Mouse (Mus musculus) left cerebral cortex, postnatal 14 days (tissue): ENCODE data around the gene Gm19668. TPM values are rescaled to one million over a fixed set of nuclear protein-coding genes. Genes with fewer than 3 reads are reported as not detected.
A peak's percentile ranks its signal among the peaks of the same experiment; 100 is the strongest.
"Not testable (repeated sequence)": the region's sequence is repeated elsewhere in the genome, so short reads cannot be mapped to it uniquely, and the experiment has no call there.

ENCODE experiments used
- DNase-seq, 2 experiments: peaks; one replicate each; pipeline ENCODE4 v3.0.0; 2021 to 2022; ENCODE audit warnings: low spot score in 2 of 2, mixed read lengths in 1 of 2
- intact Hi-C: fragments of 180-260 bp; cut with DNase I; formaldehyde crosslinking; loops from one replicate; pipeline ENCODE4 v1.15.1; 2025
- long read RNA-seq, 2 experiments: library from polyadenylated mRNA; stranded (forward); transcript quantifications; one replicate each; pipeline ENCODE4 v2.0.0; 2021
- total RNA-seq, 2 experiments: library from RNA; stranded (reverse); gene quantifications; 2 replicates each; pipeline ENCODE4 v1.2.3; 2021

Gm19668 gene
- total RNA-seq, result not detected
- long read RNA-seq, experiment 1, result 0 reads
- long read RNA-seq, experiment 2, result 0 reads

DNA sequence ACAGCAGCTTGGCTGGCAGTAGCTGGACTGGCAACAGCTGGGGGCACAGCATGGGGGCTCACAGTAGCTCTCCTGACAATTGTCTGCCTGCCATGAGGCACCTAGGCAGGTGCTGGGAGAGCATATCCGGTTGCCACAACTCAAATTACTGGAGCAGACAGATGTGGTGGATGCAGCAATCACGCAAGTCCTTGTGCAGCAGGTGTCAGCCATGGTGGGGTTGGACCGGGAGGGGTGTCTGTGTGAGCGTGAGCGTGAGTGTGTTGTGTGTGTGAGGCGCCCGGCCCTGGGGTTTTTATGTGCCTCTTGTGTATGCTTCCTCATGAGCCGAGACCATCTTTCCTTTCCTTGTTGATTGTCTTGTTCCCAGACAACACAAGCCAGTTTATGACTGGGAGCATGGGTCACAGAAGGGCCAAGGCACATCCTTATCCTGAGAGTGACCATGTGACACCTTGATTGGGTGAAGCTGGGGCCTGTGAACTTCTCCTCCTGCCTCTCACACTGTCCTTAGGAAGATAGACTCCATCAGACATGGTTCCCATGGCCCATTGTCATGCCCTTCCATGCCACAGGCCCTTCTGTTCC lies at the start of gene Gm19668:
TSS of gene Gm19668 (minus strand) at position 213 of the 588 bp plus-strand sequence.
- intact Hi-C loops, result no loop called here
- no peak for DNase-seq

DNA sequence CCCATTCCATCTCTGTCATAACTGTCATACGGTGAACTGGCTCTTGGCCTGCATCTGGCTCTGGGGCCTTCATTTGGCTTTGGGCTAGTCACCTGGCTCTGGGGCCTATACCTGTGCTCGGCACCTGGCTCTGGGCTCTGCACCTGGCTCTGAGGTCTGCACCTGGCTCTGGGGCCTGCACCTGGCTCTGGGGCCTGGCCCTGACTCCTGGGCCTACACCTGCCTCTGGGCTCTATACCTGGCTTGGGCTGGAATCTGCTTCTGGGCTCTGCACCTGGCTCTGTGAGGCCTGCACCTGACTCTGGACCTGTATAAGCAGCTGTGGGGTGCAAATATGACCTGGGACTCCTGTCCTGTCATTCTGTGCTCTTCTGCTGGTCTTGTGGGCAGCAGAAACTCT lies 48.6 kb upstream of the Gm19668 start:
- intact Hi-C loops, result no loop called here
- DNase-seq, result no peak

DNA sequence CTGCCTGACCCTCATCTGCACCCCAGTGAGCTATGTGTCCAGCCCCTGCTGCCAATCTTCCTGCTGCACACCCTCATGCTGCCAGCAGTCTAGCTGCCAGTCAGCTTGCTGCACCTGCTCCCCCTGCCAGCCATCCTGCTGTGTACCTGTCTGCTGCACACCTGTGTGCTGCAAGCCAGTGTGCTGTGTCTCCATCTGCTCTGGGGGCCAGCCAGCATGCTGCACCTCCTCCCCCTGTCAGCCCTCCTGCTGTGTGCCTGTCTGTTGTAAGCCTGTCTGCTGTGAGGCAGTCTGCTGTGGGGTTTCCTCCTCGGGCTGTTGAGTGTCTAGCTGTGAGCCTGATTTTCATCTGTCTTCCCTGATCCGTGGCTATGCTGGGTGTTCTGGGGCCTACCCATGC lies 48.0 kb upstream of the Gm19668 start:
- intact Hi-C loops, result no loop called here
- no peak for DNase-seq

DNA sequence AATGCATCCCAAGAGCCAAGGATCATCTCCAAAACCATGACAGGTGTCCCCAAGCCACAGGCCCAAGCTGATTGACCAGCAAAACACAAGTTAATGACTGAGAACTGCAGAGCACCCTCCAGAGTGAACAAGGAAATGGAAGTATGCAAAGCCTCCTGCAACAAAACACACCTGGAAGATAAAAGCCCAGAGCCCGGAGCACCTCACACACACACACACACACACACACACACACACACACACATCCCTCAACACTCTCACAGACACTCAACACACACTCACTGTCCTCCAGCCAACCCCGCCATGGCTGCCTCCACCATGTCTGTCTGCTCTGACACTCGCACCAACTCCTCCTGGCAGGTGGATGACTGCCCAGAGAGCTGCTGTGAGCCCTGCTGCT lies 47.6 kb upstream of the Gm19668 start, which contains the start of gene Gm36176:
TSS of gene Gm36176 (plus strand) at position 301 of the 400 bp plus-strand sequence.
- intact Hi-C loops, result no loop called here
- DNase-seq, result no peak

- DNase-seq, result no peak
- intact Hi-C loops, result no loop called here
Measured at GRCm38 (mm10) chr10:77839006-77839405, 40.1 kb upstream of the Gm19668 start.

DNA sequence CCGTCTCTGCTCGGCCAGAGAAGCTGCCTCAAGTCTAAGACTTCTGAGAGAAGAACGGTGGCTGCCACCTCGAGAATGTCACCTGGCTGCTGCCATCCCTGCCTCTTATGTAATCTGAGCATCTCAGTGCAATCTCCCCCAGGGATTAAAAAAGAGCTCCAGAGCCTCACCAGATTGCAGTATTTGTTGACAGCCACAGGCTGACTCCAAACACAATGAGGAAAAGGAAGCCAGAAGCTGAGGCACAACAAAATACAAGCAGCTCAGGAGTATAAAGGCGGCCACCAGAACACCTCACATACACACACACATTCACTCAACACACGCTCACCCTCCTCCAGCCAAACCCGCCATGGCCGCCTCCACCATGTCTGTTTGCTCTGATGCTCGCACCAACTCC lies 36.7 kb upstream of the Gm19668 start, which contains the start of gene Krtap10-10:
TSS of gene Krtap10-10 (plus strand) at position 301 of the 400 bp plus-strand sequence.
- intact Hi-C loops, result no loop called here
- no peak for DNase-seq

GRCm38 (mm10) chr10:77826951-77827350 lies 28.0 kb upstream of the Gm19668 start, which contains the start of gene Krtap10-4:
Gene Krtap10-4, minus strand, starts transcription at chr10:77827095.
- DNase-seq, result no peak
- intact Hi-C loops, result no loop called here

GRCm38 (mm10) chr10:77819203-77819602 lies 20.3 kb upstream of the Gm19668 start:
- DNase-seq, result no peak
- intact Hi-C loops, result no loop called here

- DNase-seq, result no peak
- intact Hi-C loops, result no loop called here
Measured at GRCm38 (mm10) chr10:77818523-77818922, 19.6 kb upstream of the Gm19668 start.

DNA sequence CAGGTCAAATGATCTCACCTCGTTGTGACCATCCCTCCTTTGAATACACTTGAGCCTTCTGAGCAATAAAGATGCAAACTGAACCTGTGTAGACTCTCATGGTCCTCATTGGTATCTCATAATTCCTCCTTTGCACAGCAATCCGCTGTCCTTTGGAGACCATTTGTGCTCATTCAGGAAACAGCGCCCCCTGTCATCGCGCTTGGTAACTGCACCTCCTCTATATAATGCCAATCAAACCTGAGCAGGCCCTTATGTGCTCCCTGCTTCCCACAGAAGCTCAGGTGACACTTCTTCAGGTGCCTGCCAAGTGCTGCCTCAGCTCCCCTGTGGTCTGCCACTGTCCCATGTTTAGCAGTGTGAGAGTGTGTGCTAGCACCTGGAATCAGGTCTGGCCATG lies 16.6 kb upstream of the Gm19668 start:
- DNase-seq, result peak in 1 of 2 experiments; percentile 36
- intact Hi-C loops, result no loop called here

DNA sequence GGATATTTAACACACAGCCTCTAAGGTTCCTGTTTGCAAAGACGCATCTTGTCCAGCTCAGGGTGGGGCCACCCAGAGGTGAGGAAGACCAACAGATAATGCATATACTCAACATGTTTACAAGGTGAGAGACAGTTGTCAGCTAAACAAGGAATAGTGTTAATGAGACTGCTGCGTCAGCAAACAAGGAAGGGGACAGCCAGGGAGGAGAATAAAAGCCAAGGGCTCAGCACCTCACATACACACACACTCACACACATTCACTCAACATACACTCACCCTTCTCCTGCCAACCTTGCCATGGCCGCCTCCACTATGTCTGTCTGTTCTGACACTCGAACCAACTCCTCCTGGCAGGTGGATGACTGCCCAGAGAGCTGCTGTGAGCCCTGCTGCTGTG lies 15.4 kb upstream of the Gm19668 start, which contains the start of gene Gm2696:
TSS of gene Gm2696 (plus strand) at position 301 of the 400 bp plus-strand sequence.
- intact Hi-C loops, result no loop called here
- no peak for DNase-seq

DNA sequence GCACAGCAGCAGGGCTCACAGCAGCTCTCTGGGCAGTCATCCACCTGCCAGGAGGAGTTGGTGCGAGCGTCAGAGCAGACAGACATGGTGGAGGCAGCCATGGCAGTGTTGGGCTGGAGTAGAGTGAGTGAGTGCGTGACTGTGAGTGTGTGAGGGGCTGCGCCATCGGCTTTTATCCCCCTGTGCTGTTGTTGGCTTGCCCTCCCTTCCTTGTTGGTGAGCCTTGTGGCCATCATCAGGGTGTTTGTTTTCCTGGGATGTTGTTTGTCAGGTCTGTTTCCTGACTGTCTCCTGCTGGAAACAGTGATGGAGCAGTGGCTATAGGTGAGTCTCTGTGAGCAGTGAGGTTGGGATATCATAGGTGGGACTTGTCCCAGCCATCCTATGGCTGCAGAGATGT lies 12.8 kb upstream of the Gm19668 start, which contains the start of gene Gm9507:
TSS of gene Gm9507 (minus strand) at position 101 of the 400 bp plus-strand sequence.
- intact Hi-C loops, result no loop called here
- no peak for DNase-seq

DNA sequence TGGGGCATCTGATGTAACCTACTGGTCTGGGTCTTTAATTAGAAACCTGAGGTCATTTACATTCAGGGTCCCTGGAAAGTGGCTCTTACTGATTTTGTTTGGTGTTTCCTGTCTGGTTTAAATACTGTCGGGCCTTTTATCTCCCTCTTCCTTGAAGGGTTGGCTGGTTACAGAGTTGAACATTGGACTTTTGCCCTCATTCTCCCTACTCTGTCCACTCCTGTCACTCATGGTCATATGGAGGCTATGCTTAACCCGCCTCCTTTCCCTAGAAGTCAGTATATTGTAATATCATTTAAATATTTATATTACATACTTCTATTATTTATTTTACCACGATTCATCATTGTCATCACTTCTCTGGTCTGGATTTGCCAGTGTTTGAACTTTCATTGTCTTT lies 5.2 kb upstream of the Gm19668 start:
- intact Hi-C loops, result no loop called here
- DNase-seq, result no peak

DNA sequence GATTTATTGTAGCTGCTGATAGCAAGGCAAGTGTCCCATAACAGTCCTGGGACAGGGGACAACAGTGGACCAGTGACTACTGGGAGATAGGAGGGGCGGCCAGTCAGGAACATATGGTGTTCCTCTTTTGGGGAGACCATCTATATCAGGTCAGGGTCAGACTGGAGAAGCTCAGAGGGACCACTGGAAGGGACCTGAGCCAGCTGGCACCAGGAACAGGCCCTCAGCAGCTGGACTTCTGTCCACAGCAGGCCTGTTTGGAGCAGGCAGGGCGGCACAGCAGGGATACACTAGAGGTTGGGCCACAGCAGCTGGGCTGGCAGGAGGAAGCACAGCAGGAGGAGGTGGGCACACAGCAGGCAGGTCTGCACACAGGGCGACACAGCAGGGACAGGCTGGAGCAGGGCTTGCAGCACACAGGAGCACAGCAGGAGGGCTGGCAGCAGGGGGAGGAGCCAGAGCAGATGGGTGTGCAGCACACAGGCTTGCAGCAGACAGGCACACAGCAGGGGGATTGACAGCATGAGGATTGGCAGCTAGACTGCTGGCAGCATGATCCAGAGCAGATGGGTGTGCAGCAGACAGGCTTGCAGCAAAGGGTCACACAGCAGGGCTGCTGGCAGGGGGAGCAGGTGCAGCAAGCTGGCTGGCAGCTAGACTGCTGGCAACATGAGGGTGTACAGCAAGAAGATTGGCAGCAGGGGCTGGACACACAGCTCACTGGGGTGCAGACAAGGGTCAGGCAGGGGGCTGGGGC lies 591 bp downstream of the Gm19668 start:
- intact Hi-C loops, DNase-seq: not testable (repeated sequence)

- intact Hi-C loops, result no loop called here
- no peak for DNase-seq
Measured at GRCm38 (mm10) chr10:77797677-77798076, 1.3 kb downstream of the Gm19668 start.

GRCm38 (mm10) chr10:77794976-77795375 lies 4.0 kb downstream of the Gm19668 start, which contains the start of gene Gm9639:
Gene Gm9639, minus strand, starts transcription at chr10:77795076.
- intact Hi-C loops, result no loop called here
- DNase-seq, result no peak

- intact Hi-C loops, result no loop called here
- no peak for DNase-seq
Measured at GRCm38 (mm10) chr10:77788621-77789020, 10.3 kb downstream of the Gm19668 start.

DNA sequence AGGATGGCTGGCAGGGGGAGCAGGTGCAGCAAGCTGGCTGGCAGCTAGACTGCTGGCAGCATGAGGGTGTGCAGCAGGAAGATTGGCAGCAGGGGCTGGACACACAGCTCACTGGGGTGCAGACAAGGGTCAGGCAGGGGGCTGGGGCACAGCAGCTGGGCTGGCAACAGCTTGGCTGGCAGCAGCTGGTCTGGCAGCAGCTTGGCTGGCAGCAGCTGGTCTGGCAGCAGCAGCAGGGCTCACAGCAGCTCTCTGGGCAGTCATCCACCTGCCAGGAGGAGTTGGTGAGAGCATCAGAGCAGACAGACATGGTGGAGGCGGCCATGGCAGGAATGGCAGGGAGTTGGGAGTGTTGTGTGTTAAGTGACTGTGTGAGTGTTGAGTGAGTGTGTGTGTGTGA lies 11.1 kb downstream of the Gm19668 start, which contains the start of gene Gm7137:
TSS of gene Gm7137 (minus strand) at position 325 of the 400 bp plus-strand sequence.
- intact Hi-C loops, DNase-seq: not testable (repeated sequence)

GRCm38 (mm10) chr10:77783396-77783795 lies 15.5 kb downstream of the Gm19668 start:
- intact Hi-C loops, DNase-seq: not testable (repeated sequence)

GRCm38 (mm10) chr10:77782442-77782841 lies 16.5 kb downstream of the Gm19668 start, which contains the start of gene Gm3250:
Gene Gm3250, minus strand, starts transcription at chr10:77782542.
- intact Hi-C loops, DNase-seq: not testable (repeated sequence)
